Mouse (Mus musculus): ENCODE measurements at regions not wholly inside any gene's neighbourhood (a gene's known extent, or its start where the extent isn't known, plus 50 kb on each side); places are given as distances from the start of the nearest gene placed in this dataset.

- ATAC-seq (replicated peaks; ENCODE audit: poor library complexity, severe bottlenecking) = no peak
Observed at GRCm38 (mm10) chr13:44118846-44119245, 334.3 kb downstream of the Cd83 start.

DNA sequence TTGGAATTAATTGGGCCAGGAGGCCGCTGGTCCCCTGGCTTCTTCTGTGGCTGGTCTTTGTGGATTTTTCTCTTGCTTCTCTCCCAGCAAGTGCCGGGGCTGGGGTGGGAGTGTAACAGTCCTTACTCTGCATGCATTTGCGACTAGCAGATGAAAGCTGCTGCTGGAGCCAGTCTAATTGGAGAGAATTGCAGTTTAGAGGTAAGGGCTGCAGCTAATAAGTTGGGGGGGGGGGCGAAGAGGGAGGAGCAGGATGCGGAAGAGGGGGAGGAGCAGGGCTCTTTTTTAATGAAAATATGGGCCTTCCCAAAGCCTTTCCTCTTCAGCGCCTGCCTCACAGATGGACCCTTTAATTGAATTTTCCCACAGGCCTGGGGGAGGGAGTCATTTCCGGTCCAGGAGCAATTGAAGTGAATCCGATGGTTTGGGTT is 336.7 kb downstream of the Cd83 start:
- ATAC-seq (replicated peaks; ENCODE audit: poor library complexity, severe bottlenecking) = no peak

GRCm38 (mm10) chr13:44121932-44122331 is 337.4 kb downstream of the Cd83 start:
- no peak for ATAC-seq (replicated peaks; ENCODE audit: poor library complexity, severe bottlenecking)

GRCm38 (mm10) chr13:44126198-44126597 is 341.6 kb downstream of the Cd83 start:
- no peak for ATAC-seq (replicated peaks; ENCODE audit: poor library complexity, severe bottlenecking)

DNA sequence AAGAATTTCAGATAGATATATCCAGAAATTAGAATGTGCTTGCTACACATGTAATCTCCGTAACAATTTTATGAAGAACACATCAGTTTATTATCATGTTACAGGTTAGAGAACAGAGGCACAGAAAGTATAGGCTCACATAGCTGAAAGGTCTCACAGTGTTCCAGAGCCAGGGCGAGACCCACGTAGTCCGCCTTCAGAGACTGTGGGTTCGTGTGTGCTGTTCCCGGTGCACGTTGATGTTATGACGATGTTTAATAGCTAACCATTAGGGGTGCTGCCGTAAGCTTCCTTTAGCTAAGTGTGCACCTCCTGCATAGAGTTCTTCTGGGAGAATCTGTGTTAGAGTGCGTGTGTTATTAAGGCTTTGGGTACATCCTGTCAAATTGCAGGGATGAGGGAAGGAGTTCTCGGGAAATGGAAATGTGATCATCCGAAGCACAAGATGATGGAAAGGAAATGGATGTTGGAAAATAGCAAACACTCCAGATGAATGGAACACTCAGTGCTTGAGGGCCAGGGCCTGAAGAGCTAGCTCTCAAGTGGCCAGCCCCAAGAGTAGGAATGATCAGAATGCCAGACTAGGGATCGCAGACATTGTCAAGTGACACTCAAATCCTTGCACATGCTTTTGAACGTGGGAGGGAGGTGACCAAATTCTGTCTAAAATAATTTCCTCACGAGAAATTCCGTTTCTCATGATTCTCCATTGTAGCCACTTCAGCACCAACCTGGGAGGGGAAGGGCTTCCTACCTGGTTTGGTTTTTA is 344.1 kb downstream of the Cd83 start:
- ATAC-seq (replicated peaks; ENCODE audit: poor library complexity, severe bottlenecking) = no peak

DNA sequence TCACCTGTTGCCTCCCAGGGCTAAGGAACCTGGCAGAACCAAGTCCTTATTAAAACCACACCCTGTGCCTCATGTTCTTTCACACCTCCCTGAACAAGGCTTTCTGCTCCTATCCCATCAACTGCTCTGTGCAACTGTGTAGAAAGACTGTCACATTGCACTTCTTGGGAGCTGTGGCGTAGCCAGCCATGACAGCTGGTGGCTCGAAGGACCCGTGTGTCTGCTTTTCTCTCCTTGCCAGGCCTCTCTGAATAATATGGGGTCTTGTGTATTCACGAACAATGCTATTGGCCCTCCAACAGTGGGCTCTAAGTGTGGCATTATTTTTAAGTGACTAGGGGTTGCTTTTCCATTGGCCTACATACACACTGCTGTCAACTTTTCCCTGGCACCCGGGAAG is 347.3 kb downstream of the Cd83 start:
- ATAC-seq (replicated peaks; ENCODE audit: poor library complexity, severe bottlenecking) = no peak

GRCm38 (mm10) chr13:44132510-44132909 is 347.9 kb downstream of the Cd83 start:
- no peak for ATAC-seq (replicated peaks; ENCODE audit: poor library complexity, severe bottlenecking)

GRCm38 (mm10) chr13:44133436-44133835 is 348.9 kb downstream of the Cd83 start:
- no peak for ATAC-seq (replicated peaks; ENCODE audit: poor library complexity, severe bottlenecking)

- no peak for ATAC-seq (replicated peaks; ENCODE audit: poor library complexity, severe bottlenecking)
Observed at GRCm38 (mm10) chr13:44141181-44141580, 356.6 kb downstream of the Cd83 start.

GRCm38 (mm10) chr13:44145441-44145840 is 360.9 kb downstream of the Cd83 start:
- ATAC-seq (replicated peaks; ENCODE audit: poor library complexity, severe bottlenecking) = no peak

GRCm38 (mm10) chr13:44147841-44148240 is 363.3 kb downstream of the Cd83 start:
- no peak for ATAC-seq (replicated peaks; ENCODE audit: poor library complexity, severe bottlenecking)

- peak; percentile 55 for ATAC-seq (replicated peaks; ENCODE audit: poor library complexity, severe bottlenecking)
Observed at GRCm38 (mm10) chr13:44149499-44149898, 364.9 kb downstream of the Cd83 start.

DNA sequence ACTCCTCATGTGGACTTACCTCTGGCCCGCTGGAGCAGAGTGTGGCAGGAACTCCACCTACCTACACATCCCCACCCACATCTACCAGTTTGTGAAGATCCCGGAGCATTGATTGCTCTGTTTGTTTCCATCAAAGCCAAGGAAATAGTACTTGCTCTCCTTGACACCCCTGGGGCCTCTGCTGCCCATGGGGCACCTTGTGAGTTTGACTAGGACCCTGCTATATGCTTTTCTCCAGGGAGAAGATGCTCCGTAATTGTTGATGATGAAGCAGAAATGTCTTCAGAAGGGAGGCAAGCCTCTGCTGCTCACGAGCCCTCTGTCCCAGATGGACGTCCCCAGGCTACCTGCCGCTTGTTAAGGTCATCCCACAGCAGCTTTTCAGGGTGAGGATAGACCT is 367.0 kb downstream of the Cd83 start:
- ATAC-seq (replicated peaks; ENCODE audit: poor library complexity, severe bottlenecking) = no peak

DNA sequence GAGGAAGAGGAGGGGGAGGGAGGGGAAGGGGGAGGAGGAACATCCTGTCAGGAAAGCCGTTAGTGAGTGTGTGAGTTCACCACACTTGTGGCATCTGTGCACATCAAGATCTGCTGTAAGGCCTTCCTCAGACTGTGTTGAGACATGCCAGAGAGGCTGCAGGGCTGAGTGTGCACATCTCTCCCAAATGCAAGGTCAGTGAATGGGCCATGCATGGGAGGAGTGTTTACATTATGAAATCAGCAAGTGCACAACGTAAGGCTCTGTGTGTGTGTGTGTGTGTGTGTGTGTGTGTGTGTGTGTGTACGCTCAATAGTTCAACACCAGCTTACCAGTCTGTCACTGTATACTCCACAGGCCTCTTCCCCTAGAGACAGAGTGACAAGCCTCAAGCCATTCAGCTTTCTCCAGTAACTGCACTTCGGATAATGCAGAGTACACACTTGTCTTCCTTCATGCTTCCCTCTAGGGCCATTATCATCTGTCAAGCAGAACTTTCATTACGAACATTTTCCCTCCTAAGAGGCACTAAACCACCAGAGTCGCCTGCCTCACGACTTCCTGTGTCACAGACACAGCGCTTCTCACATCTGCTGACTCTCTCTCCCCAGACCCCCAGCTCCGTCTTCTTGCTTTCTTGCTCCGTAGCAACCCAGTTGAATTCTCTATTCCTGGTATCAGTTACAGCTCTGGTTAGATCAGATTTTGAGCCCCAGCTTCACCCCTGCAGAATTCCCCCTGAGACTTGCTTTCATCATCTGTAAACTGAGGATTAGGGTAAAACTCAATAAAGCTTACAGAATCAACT is 368.4 kb downstream of the Cd83 start:
- ATAC-seq (replicated peaks; ENCODE audit: poor library complexity, severe bottlenecking) = peak; percentile 67

DNA sequence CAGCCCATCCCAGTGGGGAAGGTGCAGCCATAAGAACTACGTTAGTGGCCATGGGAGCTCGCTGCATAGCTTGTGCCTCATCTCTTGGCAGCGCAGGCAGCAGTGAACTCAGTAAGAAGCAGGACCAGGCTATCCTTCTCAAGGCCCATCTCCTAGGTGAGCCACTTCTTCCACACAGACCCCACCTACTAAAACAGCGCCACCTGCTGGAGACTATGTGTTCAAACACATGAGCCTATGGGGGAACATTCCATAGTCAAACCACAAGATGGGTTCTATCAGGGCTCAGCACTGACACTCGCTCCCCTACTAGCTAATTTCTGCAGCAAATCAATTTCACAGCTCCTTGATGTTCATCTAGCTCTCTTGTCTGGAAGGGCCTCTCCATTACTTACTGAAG is 369.2 kb downstream of the Cd83 start:
- no peak for ATAC-seq (replicated peaks; ENCODE audit: poor library complexity, severe bottlenecking)

GRCm38 (mm10) chr13:44155956-44156355 is 371.4 kb downstream of the Cd83 start:
- no peak for ATAC-seq (replicated peaks; ENCODE audit: poor library complexity, severe bottlenecking)

DNA sequence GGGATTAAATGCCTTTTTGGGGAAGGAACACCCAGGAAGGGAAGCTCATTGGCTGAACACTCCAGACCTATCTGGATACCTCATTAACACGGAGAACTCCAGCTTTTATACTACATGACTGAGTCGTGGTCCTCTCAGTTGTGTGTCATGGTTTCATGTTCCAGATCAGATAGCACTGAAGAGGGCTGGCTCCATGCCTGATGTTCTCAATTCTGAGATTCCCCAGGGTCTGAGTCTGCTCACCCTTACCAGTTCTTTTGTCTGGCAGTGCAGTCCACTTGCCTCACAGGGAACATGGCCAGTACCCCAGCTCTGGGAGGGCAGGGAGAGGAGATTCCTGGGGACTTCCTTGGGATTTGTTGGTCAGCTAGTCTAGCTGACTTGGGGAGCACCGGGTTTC is 372.0 kb downstream of the Cd83 start:
- ATAC-seq (replicated peaks; ENCODE audit: poor library complexity, severe bottlenecking) = no peak

- no peak for ATAC-seq (replicated peaks; ENCODE audit: poor library complexity, severe bottlenecking)
Observed at GRCm38 (mm10) chr13:44157236-44157635, 372.7 kb downstream of the Cd83 start.

DNA sequence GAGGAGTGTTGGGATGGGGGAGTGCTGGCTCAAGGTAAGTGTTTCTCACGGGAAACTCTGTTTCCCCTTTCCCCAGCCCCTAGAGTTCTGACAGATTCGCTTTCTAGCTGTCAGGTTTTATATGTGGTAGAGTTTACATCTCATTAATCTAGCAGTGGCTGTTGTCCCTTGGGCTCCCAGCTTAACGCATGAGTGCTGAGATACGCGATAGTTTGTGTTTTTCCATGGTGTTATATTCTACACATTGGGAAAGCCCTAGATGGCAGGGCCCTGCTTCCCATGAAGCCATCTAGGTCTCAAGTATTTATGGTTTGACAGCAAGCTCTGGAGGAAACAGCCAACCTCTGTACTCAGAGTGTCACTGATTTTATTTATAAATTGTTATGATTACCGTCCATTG is 373.8 kb downstream of the Cd83 start:
- ATAC-seq (replicated peaks; ENCODE audit: poor library complexity, severe bottlenecking) = no peak

- no peak for ATAC-seq (replicated peaks; ENCODE audit: poor library complexity, severe bottlenecking)
Observed at GRCm38 (mm10) chr13:44159346-44159745, 374.8 kb downstream of the Cd83 start.

GRCm38 (mm10) chr13:44164746-44165145 is 380.2 kb downstream of the Cd83 start:
- ATAC-seq (replicated peaks; ENCODE audit: poor library complexity, severe bottlenecking) = no peak

GRCm38 (mm10) chr13:44167186-44167585 is 382.6 kb downstream of the Cd83 start:
- no peak for ATAC-seq (replicated peaks; ENCODE audit: poor library complexity, severe bottlenecking)

Data from granulocyte monocyte progenitor cell, adult 5-6 weeks (primary cell).